Mouse (Mus musculus) heart, adult 8-10 months (tissue): Measurements from ENCODE around the gene Gimap3. TPM values are rescaled to one million over a fixed set of nuclear protein-coding genes. Genes with fewer than 3 reads are reported as not detected.

Experiments
- DNase-seq: peaks from one replicate; pipeline ENCODE4 v3.0.0; 2022; ENCODE audit warnings: low spot score
- total RNA-seq, 4 experiments: library from RNA; stranded (reverse); gene quantifications; 2 replicates each; pipeline ENCODE4 v1.2.4; 2022

Gene Gimap3
- total RNA-seq, 4 experiments from 2014 or later = 0.53 to 0.86 (median 0.54) TPM

GRCm38 (mm10) chr6:48742422-48743351, 28.0 kb downstream of the Gimap3 start:
- no peak for DNase-seq

GRCm38 (mm10) chr6:48741711-48742206, 28.9 kb downstream of the Gimap3 start:
- DNase-seq = no peak

GRCm38 (mm10) chr6:48741273-48741672, 29.4 kb downstream of the Gimap3 start:
- DNase-seq = no peak

GRCm38 (mm10) chr6:48740501-48741169, 30.0 kb downstream of the Gimap3 start:
- no peak for DNase-seq

GRCm38 (mm10) chr6:48739780-48740055, 30.9 kb downstream of the Gimap3 start:
- no peak for DNase-seq

GRCm38 (mm10) chr6:48738961-48739779, 31.5 kb downstream of the Gimap3 start, which contains the start of gene Gimap1:
Gene Gimap1 (plus strand): TSS chr6:48739054.
- DNase-seq = peak; percentile 68

- DNase-seq = no peak
Measured at GRCm38 (mm10) chr6:48737688-48738087, 33.0 kb downstream of the Gimap3 start.

GRCm38 (mm10) chr6:48737053-48737452, 33.6 kb downstream of the Gimap3 start:
- DNase-seq = no peak

GRCm38 (mm10) chr6:48733660-48734059, 37.0 kb downstream of the Gimap3 start:
- no peak for DNase-seq

GRCm38 (mm10) chr6:48732864-48733304, 37.8 kb downstream of the Gimap3 start:
- DNase-seq = no peak

GRCm38 (mm10) chr6:48727761-48728160, 42.9 kb downstream of the Gimap3 start:
- DNase-seq = no peak

- peak; percentile 87 for DNase-seq
Measured at GRCm38 (mm10) chr6:48725476-48725875, 45.2 kb downstream of the Gimap3 start.

- DNase-seq = no peak
Measured at GRCm38 (mm10) chr6:48723468-48723867, 47.2 kb downstream of the Gimap3 start.

GRCm38 (mm10) chr6:48720326-48720725, 50.3 kb downstream of the Gimap3 start:
- DNase-seq = no peak

GRCm38 (mm10) chr6:48718455-48718854, 52.2 kb downstream of the Gimap3 start, which contains the start of the genes Gm28053 and Gimap7:
Gene Gm28053 (plus strand): TSS chr6:48718607.
Gene Gimap7 (plus strand): TSS chr6:48718621.
- DNase-seq = no peak

Other genes with a start within 250 kb of the Gimap3 start
- 10 to 100 TPM; 18.1 to 27.4 (median 23.3) TPM for gene Atp6v0e2, start 233.2 kb downstream of the Gimap3 start, total RNA-seq
- gene Lrrc61, start 216.1 kb downstream of the Gimap3 start, total RNA-seq = 10 to 100 TPM; 17.7 to 20.1 (median 18.8) TPM
- 100 to 1,000 TPM in 1 of 4 experiments, 10 to 100 TPM in 3; 62.1 to 108 (median 77.5) TPM for gene Rarres2, start 198.1 kb downstream of the Gimap3 start, total RNA-seq
- not detected for gene Gm45021, start 181.2 kb downstream of the Gimap3 start, total RNA-seq
- gene Repin1, start 177.0 kb downstream of the Gimap3 start, total RNA-seq = 10 to 100 TPM; 35.5 to 40.9 (median 36.3) TPM
- 1 to 10 TPM in 2 of 4 experiments, not detected in 2; 1.0 to 2.8 TPM for gene Gm44965, start 176.9 kb downstream of the Gimap3 start, total RNA-seq
- 10 to 100 TPM; 12.9 to 15.5 (median 14.1) TPM for gene Zfp775, start 168.8 kb downstream of the Gimap3 start, total RNA-seq
- under 1 TPM; 0.22 to 0.69 (median 0.43) TPM for gene AI854703, start 144.1 kb downstream of the Gimap3 start, total RNA-seq
- 1 to 10 TPM; 4.9 to 8.8 (median 5.8) TPM for gene Gimap8, start 123.6 kb downstream of the Gimap3 start, total RNA-seq
- gene Gimap9, start 94.7 kb downstream of the Gimap3 start, total RNA-seq = 1 to 10 TPM; 2.6 to 4.2 (median 3.1) TPM
- gene Gimap4, start 86.3 kb downstream of the Gimap3 start, total RNA-seq = 10 to 100 TPM; 16.1 to 25.6 (median 20.1) TPM
- 10 to 100 TPM; 28.6 to 39.2 (median 35.6) TPM for gene Gimap6, start 62.6 kb downstream of the Gimap3 start, total RNA-seq
- gene Gm28053, start 52.2 kb downstream of the Gimap3 start, total RNA-seq = 1 to 10 TPM; 2.7 to 5.0 (median 4.3) TPM
- under 1 TPM in 3 of 4 experiments, not detected in 1; 0.22 to 0.78 (median 0.71) TPM for gene Gimap7, start 52.2 kb downstream of the Gimap3 start, total RNA-seq
- 1 to 10 TPM; 6.3 to 9.4 (median 8.0) TPM for gene Gimap1, start 31.8 kb downstream of the Gimap3 start, total RNA-seq
- 1 to 10 TPM; 4.1 to 5.0 (median 4.5) TPM for gene Gimap5, start 24.7 kb downstream of the Gimap3 start, total RNA-seq
- gene Tmem176a, start 70.1 kb upstream of the Gimap3 start, total RNA-seq = 10 to 100 TPM; 15.0 to 19.3 (median 17.1) TPM
- 10 to 100 TPM; 34.1 to 50.4 (median 41.2) TPM for gene Tmem176b, start 70.6 kb upstream of the Gimap3 start, total RNA-seq
- gene Aoc1, start 102.0 kb upstream of the Gimap3 start, total RNA-seq = not detected
- gene 1600015I10Rik, start 159.0 kb upstream of the Gimap3 start, total RNA-seq = not detected
- not detected for gene Doxl2, start 204.1 kb upstream of the Gimap3 start, total RNA-seq
- gene Svs1, start 216.0 kb upstream of the Gimap3 start, total RNA-seq = not detected